Mouse (Mus musculus) heart, embryonic 10.5 days (tissue): ENCODE measurements around the gene Ado. TPM values are rescaled to one million over a fixed set of nuclear protein-coding genes. Genes with fewer than 3 reads are reported as not detected.

Experiments used
- polyA plus RNA-seq: library from polyadenylated mRNA; unstranded; fragments of >200 nt; fragmentation: Nextera tagmentation; extraction: Ambion mirVana; gene quantifications from 2 replicates; pipeline ENCODE4 v1.2.1, GENCODE M21; 2016

Gene Ado
- polyA plus RNA-seq, 1 experiment from 2014 or later: 67.7 TPM

Other genes with a start within 250 kb of the Ado start
- 0.13 and 0.32 TPM in 2 replicates for gene Egr2, start 13.5 kb downstream of the Ado start, polyA plus RNA-seq